Mouse (Mus musculus) 3134 (cell line): Measurements from ENCODE around the gene Rxfp2.

ENCODE experiments used
- DNase-seq: peaks from one replicate; pipeline ENCODE4 v3.0.0-alpha.2; 2011; ENCODE audit warnings: low spot score; ENCODE audit not compliant: insufficient read length; ENCODE audit errors: extremely low read depth

The Rxfp2 gene

GRCm38 (mm10) chr5:150018656-150019055 is at the start of gene Rxfp2:
TSS of gene Rxfp2 (plus strand) at chr5:150018675.
- DNase-seq = no peak

- DNase-seq = no peak
Measured at GRCm38 (mm10) chr5:149970261-149970660, 48.2 kb upstream of the Rxfp2 start.

DNA sequence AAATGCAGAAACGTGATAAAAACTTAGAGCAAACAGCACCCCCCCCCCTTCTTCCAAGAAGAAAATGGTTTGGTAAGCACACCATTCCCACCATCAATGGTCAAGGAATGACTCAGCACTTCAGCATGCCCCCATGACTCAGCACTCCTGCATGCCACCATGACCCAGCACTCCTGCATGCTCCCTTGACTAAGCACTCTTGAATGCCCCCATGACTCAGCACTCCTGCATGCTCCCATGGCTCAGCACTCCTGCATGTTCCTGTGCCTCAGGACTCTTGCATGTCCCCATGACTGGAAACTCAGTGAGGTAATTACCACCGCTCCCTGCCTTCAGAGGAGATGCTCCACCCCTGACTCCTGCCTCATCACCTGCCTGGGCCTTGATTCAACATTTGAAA is 41.4 kb upstream of the Rxfp2 start:
- DNase-seq = peak; percentile 9

DNA sequence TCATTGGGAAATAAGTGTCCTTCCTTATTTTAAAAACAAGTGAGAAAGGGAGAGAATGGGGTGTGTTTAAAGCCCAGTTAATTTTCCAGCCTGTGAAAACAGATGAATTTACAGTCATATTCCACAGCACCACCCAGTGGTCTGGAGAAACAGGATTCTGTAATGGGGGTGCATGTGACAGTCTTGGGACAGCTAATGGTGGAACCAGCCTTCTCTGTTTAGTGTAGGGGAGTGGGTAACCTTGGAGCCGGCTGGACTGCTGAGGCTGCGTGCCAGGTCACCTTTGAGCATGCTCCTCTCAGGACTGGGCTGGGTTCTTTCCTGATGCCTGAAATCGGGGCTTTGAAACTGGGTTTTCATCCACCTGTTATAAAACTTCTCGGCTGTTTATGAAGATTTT is 34.9 kb upstream of the Rxfp2 start:
- DNase-seq = no peak

GRCm38 (mm10) chr5:149994578-149994977 is 23.9 kb upstream of the Rxfp2 start:
- DNase-seq = no peak

- no peak for DNase-seq
Measured at GRCm38 (mm10) chr5:149996614-149997013, 21.9 kb upstream of the Rxfp2 start.

- no peak for DNase-seq
Measured at GRCm38 (mm10) chr5:149997321-149998034, 21.0 kb upstream of the Rxfp2 start.

DNA sequence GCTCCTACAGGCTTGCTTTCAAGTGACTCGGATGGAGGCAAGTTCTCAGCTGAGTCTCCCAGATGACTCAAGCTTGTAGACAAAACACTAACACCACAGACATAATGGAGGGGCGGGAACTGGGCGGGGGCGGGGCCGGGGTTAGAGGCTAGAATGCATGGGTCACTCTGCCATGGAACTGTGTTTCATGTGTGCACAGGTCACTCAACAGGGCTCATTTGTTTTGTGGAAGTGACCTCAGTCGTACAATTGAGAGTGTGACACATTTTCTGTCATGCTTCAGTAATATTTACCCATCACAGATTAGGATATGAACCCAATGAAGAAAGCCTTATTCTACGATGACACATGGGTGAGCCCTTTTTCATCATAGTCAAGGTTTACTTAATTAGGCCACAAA is 20.2 kb upstream of the Rxfp2 start:
- no peak for DNase-seq

DNA sequence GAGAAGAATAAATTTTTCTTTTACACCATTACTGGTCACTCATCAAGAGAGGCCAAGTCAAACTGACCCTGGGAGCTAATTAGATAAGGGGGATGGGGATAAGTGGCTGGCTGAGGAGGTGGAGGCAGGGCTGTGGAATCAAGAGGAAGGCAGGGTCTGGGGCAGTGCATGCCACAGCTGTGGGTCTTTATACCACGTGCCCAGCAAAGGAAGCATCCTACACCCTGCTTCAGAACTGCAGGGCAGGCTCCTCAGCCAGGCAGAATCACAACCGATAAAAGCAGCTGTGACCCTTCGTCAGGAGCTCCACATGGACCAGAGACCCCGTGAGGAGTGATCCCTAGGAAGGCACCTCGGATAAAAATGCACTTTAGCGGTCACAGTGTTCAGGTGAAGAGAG is 13.1 kb upstream of the Rxfp2 start:
- no peak for DNase-seq

DNA sequence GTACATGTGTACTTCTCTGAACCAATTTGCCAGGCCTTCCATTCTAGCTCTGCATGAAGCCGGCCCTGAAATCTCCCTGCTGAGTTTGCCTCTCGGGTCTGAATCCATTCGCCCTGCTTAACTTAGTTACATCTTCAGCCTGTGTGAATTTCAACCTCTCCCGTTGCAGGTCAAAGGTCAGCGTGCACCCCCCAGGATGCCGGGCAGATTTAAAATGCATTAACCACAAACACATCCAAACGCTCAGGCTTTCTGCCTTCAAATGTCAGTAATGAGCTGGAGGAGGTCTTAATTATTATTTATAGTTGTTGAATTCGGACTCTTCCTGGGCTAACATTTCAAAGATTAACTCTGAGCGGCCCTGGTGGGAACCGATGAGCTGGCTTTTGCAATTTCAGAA is 1.6 kb upstream of the Rxfp2 start:
- no peak for DNase-seq

GRCm38 (mm10) chr5:150017672-150018071 is 803 bp upstream of the Rxfp2 start:
- no peak for DNase-seq

DNA sequence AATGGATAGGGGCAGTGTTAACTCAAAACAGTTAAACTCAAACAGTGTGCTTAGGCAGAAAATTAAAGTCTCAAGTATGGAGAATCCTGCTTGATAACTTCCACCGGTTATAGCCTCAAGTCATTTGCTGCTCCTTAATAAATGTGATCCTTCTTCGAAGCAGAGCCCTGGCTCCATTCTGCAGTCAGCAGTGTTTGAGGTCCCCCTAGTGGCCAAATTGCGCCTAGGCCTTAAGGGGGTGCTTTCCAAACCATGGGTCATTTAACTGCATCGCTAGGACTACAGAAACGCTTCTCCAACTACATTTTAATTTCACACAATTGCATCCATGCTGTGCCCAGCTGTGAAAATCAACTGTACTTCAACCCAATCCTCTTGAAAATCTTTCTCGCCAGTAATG is 2.4 kb downstream of the Rxfp2 start:
- DNase-seq = no peak

GRCm38 (mm10) chr5:150021805-150022204 is 3.3 kb downstream of the Rxfp2 start:
- DNase-seq = no peak

GRCm38 (mm10) chr5:150022556-150022955 is 4.1 kb downstream of the Rxfp2 start:
- DNase-seq = no peak

DNA sequence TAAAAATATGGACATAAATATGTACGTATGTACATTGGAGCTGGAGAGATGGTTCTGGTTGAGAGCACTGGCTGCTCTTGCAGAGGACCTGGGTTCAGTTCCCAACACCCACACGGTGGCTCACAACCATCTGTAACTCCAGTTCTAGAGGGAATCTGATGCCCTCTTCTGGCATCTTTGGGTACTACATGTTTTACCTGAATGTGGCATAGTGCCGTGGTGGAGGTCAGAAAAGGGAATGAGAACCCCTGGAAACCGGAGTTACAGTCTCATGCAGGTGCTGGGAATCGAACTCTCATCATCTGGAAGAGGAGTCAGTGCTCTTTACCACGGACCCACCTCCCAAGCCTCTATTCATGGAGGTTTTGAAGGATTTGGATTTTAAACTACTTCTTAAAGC is 5.0 kb downstream of the Rxfp2 start:
- DNase-seq = no peak

DNA sequence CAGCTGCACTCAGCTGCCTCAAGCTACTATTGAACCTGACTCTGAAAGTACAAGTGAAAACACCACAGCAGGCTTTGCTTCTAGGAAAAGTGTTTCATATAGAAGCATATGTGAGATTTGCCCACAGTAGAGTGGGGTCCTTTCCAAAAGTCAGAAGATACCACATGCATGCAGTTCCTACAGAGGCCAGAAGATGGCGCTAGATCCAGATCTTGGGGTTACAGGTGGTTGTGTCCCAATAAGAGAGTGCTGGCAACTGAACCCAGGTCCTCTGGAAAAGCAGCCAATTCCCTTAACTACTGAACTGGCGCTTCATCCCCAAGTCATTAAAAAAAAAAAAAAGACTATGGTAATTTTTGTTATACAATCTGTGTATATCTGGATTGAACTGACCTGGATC is 5.7 kb downstream of the Rxfp2 start:
- no peak for DNase-seq

GRCm38 (mm10) chr5:150024901-150025300 is 6.4 kb downstream of the Rxfp2 start:
- DNase-seq = no peak

- DNase-seq = no peak
Measured at GRCm38 (mm10) chr5:150025326-150025725, 6.9 kb downstream of the Rxfp2 start.

GRCm38 (mm10) chr5:150026509-150027087 is 8.1 kb downstream of the Rxfp2 start:
- DNase-seq = no peak

DNA sequence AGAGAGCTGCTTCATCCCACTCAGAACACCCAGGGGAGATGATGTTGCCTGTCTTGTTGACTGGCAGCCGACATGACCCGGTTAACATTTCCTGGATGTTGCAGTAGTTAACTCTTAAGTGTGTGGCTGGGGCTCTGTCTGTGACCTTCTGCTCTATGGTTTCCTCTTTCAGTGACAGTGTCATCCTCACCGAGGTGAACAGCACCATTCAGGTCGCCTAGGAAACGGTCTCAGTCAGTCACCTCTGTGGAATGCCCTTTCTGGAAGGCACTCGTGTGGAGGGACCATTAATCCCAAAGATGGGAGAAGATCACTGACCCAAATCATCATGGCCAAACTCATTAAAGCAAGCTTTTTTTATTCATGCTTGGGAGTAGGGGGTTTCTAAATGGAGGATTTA is 12.7 kb downstream of the Rxfp2 start:
- DNase-seq = no peak

DNA sequence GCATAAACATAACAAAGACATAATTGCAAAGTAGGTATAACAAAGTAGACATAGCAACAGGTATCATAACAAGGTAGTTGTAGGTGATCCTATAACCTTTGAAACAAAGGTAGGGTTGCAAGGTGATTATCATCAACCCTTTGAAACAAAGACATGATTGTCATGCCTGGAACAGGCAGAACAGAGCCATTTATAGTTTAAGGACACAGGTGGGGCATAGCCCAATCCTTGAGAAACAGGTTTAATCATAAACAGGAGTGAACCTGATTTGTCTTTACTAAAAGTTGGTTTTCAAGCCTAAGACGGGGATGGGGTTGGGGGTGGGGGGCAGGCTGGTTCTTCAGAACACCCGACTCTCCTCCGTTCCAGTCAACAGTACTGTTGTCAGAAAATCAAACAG is 13.2 kb downstream of the Rxfp2 start:
- DNase-seq = no peak

DNA sequence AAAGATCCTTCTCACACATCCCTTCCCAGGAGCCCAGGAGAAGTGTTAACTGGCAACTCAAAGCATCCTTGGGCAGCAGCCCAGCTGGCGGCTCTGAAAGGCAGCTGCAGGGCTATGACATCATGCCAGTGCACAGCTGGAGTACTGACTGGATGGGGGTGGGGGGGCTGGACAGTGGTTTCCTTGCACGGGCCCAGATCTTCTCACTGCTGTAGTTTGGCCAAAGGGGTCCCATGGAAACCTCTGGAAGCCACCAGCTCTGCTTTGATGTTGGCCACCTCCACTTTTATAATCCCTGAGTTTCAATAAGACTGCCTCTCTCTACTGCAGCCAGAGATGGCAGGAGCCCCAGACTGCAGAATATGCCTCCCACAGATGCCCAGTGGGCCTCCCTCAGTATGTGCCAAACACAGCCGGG is 13.6 kb downstream of the Rxfp2 start:
- no peak for DNase-seq

DNA sequence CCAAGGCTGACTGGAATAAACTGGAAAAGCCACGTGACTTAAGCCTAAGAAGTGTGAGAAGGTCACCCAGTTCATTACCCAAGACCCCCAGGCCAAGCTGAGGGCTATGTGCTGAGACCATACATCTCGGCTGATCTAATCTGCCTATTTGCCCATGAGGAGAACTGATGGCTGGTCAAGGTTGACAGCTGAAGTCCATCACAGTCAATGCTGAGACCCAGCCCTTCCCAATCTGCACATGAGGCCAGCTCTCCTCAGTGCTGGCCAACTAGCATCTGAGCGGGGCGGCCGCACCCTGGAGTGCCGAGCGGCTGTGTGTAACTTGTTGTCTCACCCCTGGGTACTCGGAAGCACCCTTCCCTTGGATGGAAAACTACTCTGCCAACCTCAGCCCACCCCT is 17.8 kb downstream of the Rxfp2 start:
- no peak for DNase-seq
